Mouse (Mus musculus): Measurements from ENCODE around the gene Mbd6.

- TF ChIP-seq POLR2AphosphoS5 (IDR thresholded peaks at IDR 0.05; ENCODE audit: insufficient replicate concordance, low read depth, low read length) (no peak), CTCF (IDR thresholded peaks at IDR 0.05; ENCODE audit: low read depth, low read length) (no peak), GATA1 (IDR thresholded peaks at IDR 0.05; ENCODE audit: borderline replicate concordance, low read length) (no peak)
These were observed 48.1 kb upstream of the Mbd6 start for GRCm38 (mm10) chr10:127336952-127337351.
